Mouse (Mus musculus): ENCODE data around the gene Hmgcs1. TPM values are rescaled to one million over a fixed set of nuclear protein-coding genes. Genes with fewer than 3 reads are reported as not detected.
A peak's percentile ranks its signal among the peaks of the same experiment; 100 is the strongest.
"Not testable (repeated sequence)": the region's sequence is repeated elsewhere in the genome, so short reads cannot be mapped to it uniquely, and the experiment has no call there.

Hmgcs1 gene
- polyA plus RNA-seq, 1 experiment from 2014 or later: 455 TPM

DNA sequence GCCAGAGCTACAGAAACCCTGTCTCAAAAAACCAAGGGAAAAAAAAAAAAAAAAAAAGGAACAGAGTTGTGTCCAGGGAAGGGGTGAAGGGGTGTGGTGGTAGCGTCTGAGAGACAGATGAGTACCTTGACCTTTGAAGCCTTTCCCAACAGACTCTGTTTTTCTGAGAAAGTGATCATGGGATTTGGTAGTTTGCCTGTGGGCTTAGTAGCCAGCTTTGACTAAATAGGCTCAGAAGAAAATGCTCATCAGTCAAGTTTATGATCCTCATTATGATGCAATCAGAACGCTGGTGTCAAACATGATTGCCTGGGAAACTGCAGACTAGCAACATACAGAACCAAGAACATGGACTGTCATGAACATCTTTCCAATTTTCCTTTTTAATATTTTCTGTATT lies 10.5 kb upstream of the Hmgcs1 start:
- no peak overlapping the region for H3K9ac ChIP-seq (replicated peaks)
- no peak for ATAC-seq
- WGBS: 77% methylated on average over 2 of the region's 2 CpGs
- no peaks in the 10 kb centered on the region for H3K27me3 ChIP-seq
- no peak overlapping the region for H3K4me2 ChIP-seq (replicated peaks)
- H3K36me3 ChIP-seq: no peaks in the 10 kb centered on the region
- no peaks in the 10 kb centered on the region for H3K9me3 ChIP-seq
- H3K4me1 ChIP-seq (replicated peaks): no peaks in the 10 kb centered on the region
- H3K4me3 ChIP-seq (replicated peaks): no peak overlapping the region
- no peak overlapping the region for H3K27ac ChIP-seq

DNA sequence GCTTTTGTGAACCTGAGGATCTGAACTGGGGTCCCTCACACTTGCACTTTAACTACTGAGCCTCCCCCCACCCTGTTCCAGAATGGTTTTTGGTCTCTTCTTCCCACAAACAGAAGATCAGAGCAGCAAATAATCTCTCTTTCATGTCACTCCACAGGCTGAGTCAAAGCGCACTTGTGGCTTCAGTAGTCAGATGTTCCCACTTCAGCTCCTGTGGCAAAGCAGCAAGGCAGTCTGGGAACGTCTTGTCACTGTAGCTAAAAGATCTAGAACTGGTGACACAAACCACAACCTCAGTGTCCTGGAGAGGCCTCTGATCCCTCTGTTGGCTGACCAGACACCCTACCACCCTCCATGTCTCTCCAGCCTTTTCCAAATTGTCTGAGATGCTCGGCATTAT lies 9.0 kb upstream of the Hmgcs1 start:
- no peaks in the 10 kb centered on the region for H3K36me3 ChIP-seq
- no peak for ATAC-seq
- H3K9me3 ChIP-seq: no peaks in the 10 kb centered on the region
- WGBS: 75% methylated on average over 3 of the region's 3 CpGs
- H3K9ac ChIP-seq (replicated peaks): no peak overlapping the region
- H3K4me2 ChIP-seq (replicated peaks): no peak overlapping the region
- H3K4me1 ChIP-seq (replicated peaks): no peaks in the 10 kb centered on the region
- no peak overlapping the region for H3K27ac ChIP-seq
- H3K27me3 ChIP-seq: no peaks in the 10 kb centered on the region
- no peak overlapping the region for H3K4me3 ChIP-seq (replicated peaks)

DNA sequence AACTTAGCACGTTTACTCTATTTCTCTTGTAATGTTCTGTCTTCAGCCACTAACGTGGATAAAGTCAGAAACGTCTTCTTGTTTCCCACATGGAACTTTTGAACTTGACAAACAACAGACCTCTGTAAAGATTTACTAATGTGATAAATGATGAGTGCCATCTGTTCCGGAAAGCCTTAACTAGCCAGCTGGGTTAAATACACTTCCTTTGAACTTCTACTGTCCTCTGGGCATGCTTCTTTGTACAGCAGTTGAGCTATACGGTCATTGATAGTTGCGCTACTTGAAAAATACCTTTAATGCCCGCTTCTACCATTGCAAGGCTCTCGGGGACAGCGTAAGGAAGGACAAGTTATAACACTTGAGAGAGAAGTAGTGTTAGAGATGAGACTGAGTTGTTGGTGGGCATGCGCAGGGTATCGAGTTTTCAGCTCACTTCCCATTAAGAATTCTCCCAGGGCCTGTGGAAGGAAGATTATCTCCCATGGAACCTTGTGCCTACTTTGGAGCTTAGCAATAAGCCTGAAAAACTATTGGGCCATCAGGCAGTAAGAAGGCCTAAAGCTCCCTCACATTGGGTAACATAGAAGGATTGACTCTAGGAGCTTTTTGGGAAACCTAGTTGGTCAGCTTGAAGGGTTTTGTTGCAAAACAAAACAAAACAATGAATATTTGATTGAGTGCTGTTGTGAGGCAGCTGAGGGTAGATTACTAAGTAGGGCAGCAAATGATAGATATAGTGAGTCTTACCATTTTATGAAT lies 5.6 kb upstream of the Hmgcs1 start:
- Histone ChIP-seq H3K27ac (no peak overlapping the region), H3K9ac (replicated peaks) (no peak overlapping the region), H3K4me1 (replicated peaks) (peaks cover 9% of the 10 kb centered on the region), H3K9me3 (no peaks in the 10 kb centered on the region), H3K27me3 (no peaks in the 10 kb centered on the region), H3K4me2 (replicated peaks) (no peak overlapping the region), H3K36me3 (no peaks in the 10 kb centered on the region), H3K4me3 (replicated peaks) (no peak overlapping the region)
- no peak for ATAC-seq
- 90% methylated on average over 11 of the region's 11 CpGs for WGBS

DNA sequence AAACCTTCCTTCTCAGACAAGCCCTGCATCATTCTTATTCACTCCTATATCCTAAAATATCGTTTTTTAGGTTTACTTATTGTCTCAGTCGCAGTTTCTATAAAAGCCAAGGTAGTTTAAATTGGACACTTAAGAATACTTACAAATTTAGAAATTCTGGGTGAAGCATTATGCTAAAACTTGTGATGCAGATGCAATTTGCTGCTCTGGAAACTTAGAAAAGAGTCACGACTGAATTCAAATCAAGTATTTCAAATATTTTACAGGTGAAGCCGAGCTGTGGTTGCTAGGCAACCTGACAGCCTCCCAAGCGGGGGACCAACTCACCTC lies 505 bp upstream of the Hmgcs1 start:
- ATAC-seq: no peak
- WGBS: 6% methylated on average over 5 of the region's 5 CpGs
- H3K27ac ChIP-seq: peak overlapping the region; percentile 90
- no peaks in the 10 kb centered on the region for H3K27me3 ChIP-seq
- no peaks in the 10 kb centered on the region for H3K36me3 ChIP-seq
- peaks cover 45% of the 10 kb centered on the region for H3K4me1 ChIP-seq (replicated peaks)
- H3K9me3 ChIP-seq: no peaks in the 10 kb centered on the region
- H3K9ac ChIP-seq (replicated peaks): no peak overlapping the region
- H3K4me2 ChIP-seq (replicated peaks): peak overlapping the region; percentile 81
- peak overlapping the region; percentile 69 for H3K4me3 ChIP-seq (replicated peaks)

DNA sequence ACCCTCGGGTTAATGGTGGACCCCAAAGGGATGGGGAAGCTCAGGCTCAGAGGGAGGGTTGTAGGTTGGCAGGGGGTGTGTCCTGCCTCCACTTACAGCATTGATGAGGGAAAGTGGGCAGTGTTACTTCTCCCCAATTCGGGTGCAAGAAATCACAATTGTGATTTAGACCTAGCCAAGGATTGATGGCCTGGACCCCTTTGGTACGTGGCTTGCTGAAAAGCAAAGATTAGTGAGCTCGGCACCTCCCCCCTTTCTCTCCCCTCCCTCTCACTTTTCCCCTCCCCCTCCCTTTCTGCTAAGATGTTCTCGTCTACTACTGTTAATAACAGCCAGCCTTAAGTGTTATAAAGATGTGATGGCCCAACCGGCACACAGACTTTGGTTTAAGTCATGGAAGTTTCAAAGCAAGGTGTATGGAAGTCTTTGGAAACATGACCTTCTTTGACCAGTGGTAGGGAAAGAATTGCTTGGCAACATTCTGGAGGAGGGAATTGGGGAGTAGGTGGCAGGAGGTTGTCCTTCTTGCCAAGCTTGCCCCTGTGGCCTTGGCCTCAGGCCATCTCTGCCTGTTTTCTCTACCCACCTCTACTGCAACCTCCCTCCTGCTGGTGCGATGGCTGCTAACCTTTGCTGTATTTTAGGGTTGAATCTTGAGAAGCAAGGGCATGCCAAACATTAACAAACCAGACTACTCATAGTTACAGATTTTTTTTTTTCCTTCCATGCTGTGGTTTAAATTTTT lies 869 bp downstream of the Hmgcs1 start:
- Histone ChIP-seq H3K9me3 (no peaks in the 10 kb centered on the region), H3K4me2 (replicated peaks) (peak overlapping the region; percentile 81), H3K27me3 (no peaks in the 10 kb centered on the region), H3K36me3 (0 out of 2 replicates have a peak, but pooled peaks cover 4% of the 10 kb centered on the region), H3K4me3 (replicated peaks) (peak overlapping the region; percentile 69), H3K27ac (peak overlapping the region; percentile 99), H3K4me1 (replicated peaks) (peaks cover 56% of the 10 kb centered on the region), H3K9ac (replicated peaks) (peak overlapping the region; percentile 97)
- WGBS: 3% methylated on average over 7 of the region's 7 CpGs
- no peak for ATAC-seq

DNA sequence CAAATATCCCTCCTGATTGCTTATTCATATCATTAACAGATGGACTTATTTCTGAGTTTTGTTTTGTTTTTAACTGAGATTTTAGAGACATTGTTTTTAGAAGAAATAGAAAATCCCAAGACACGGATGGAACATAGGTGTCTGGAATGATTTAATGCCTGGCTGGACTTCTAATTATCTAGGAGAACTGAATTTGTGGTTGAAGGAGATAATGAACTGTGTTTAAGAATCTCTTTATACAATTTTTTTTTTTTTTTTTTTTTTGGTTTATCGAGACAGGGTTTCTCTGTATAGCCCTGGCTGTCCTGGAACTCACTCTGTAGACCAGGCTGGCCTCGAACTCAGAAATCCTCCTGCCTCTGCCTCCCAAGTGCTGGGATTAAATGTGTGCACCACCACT lies 1.8 kb downstream of the Hmgcs1 start:
- Histone ChIP-seq H3K9ac (replicated peaks) (peak overlapping the region; percentile 97), H3K4me3 (replicated peaks) (peak overlapping the region; percentile 69), H3K4me1 (replicated peaks) (peaks cover 65% of the 10 kb centered on the region), H3K4me2 (replicated peaks) (peak overlapping the region; percentile 81)
- 78% methylated on average over 3 of the region's 3 CpGs for WGBS
- H3K27ac ChIP-seq, ATAC-seq, H3K27me3 ChIP-seq, H3K9me3 ChIP-seq, H3K36me3 ChIP-seq: not testable (repeated sequence)

DNA sequence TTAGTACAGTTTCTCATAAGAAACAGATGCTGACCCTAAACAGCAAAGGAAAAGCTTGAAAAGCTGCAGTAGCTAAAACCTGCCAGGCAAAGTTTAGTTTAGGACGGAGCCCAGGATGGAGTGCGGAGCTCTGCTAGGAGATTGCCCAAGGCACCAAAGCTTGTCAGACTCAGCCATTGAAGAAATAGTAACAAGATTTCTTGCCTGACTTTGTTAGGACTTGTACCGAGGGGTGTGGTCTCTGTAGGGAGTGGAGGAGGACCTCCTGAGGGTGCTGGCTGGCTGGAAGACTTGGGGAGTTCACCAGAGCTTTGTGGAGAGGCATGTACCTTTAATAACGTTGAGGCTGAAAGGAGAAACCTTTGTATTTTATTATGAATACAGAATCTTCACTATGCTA lies 5.5 kb downstream of the Hmgcs1 start:
- peaks cover 66% of the 10 kb centered on the region for H3K4me1 ChIP-seq (replicated peaks)
- ATAC-seq: no peak
- 67% methylated on average over 4 of the region's 4 CpGs for WGBS

DNA sequence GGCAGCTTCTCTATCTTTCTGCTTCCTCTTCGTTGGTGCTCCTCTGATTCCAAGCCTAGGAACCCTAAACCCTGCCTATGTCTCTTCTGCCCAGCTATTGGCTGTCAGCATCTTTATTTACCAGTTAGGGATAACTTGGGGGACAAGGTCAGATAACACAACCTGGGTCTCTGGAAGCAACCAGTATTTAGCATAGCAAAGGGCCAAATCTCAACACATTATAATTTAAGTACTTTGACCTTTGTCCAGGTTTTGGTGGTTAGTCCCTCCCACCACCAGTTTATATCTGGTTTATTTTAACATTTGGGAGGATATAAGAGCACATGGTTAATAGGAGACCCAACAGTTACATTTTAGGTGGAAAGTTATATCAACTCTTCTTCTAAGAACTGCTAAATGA lies 6.3 kb downstream of the Hmgcs1 start:
- Histone ChIP-seq H3K27me3 (no peaks in the 10 kb centered on the region), H3K4me2 (replicated peaks) (no peak overlapping the region)

More for the DNA sequence above, 5.5 kb downstream of the Hmgcs1 start:
- Histone ChIP-seq H3K9me3 (no peaks in the 10 kb centered on the region), H3K27ac (no peak overlapping the region), H3K9ac (replicated peaks) (no peak overlapping the region), H3K4me2 (replicated peaks) (peak overlapping the region; percentile 41), H3K27me3 (no peaks in the 10 kb centered on the region), H3K4me3 (replicated peaks) (0 out of 2 replicates have a peak overlapping the region, but pooled peaks have one; percentile 11), H3K36me3 (peaks cover 24% of the 10 kb centered on the region)

DNA sequence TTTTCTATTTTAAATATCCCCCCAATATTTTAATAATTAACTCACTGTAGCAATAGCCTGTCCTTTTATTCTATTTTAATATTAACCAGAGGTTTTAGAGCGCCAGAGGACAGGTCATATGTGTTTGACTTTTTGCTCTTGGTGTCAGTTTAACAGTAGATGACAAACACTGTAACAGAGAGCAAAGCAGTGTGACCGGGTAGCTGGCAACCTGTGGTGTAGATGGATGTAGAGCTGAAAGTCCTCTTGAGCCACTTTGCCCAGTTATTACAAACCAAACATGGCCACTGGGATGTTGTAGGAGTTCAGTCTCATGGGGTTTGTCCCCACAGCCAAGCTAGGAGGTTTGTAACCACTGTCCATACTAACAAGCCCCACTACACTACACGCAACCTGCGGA lies 8.3 kb downstream of the Hmgcs1 start:
- H3K4me2 ChIP-seq (replicated peaks): no peak overlapping the region
- H3K4me1 ChIP-seq (replicated peaks): peaks cover 43% of the 10 kb centered on the region
- H3K27me3 ChIP-seq: no peaks in the 10 kb centered on the region
- no peak overlapping the region for H3K27ac ChIP-seq
- H3K4me3 ChIP-seq (replicated peaks): no peak overlapping the region
- ATAC-seq: no peak
- H3K9me3 ChIP-seq: no peaks in the 10 kb centered on the region
- H3K9ac ChIP-seq (replicated peaks): no peak overlapping the region
- WGBS: 92% methylated on average over 4 of the region's 4 CpGs
- H3K36me3 ChIP-seq: peaks cover 47% of the 10 kb centered on the region

More for the DNA sequence above, 6.3 kb downstream of the Hmgcs1 start:
- WGBS: 67% methylated on average over 1 of the region's 1 CpGs
- Histone ChIP-seq H3K27ac (no peak overlapping the region), H3K36me3 (peaks cover 31% of the 10 kb centered on the region), H3K4me1 (replicated peaks) (peaks cover 62% of the 10 kb centered on the region), H3K9ac (replicated peaks) (no peak overlapping the region), H3K4me3 (replicated peaks) (no peak overlapping the region), H3K9me3 (no peaks in the 10 kb centered on the region)
- ATAC-seq: no peak

DNA sequence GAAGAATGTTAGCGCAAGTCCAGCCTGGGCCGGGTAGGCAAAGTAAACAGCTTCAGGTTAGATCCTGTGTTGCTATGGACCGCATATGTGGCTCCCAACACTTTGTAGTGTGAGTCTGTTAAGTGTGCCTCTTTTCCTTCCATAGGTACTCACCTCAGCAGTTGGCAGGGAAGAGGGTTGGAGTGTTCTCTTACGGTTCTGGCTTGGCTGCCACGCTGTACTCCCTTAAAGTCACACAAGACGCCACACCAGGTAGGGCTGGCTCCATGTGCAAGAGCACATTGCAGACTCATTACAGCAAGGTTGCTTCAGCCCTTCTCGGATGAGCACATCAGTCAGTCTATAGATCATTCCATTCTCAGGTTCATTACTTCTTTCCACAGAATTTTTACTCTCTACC lies 14.1 kb downstream of the Hmgcs1 start:
- no peak overlapping the region for H3K27ac ChIP-seq
- no peak overlapping the region for H3K4me2 ChIP-seq (replicated peaks)
- no peak overlapping the region for H3K9ac ChIP-seq (replicated peaks)
- no peaks in the 10 kb centered on the region for H3K27me3 ChIP-seq
- peaks cover 83% of the 10 kb centered on the region for H3K36me3 ChIP-seq
- H3K4me3 ChIP-seq (replicated peaks): no peak overlapping the region
- 93% methylated on average over 7 of the region's 7 CpGs for WGBS
- ATAC-seq: no peak
- H3K4me1 ChIP-seq (replicated peaks): no peaks in the 10 kb centered on the region
- no peaks in the 10 kb centered on the region for H3K9me3 ChIP-seq

DNA sequence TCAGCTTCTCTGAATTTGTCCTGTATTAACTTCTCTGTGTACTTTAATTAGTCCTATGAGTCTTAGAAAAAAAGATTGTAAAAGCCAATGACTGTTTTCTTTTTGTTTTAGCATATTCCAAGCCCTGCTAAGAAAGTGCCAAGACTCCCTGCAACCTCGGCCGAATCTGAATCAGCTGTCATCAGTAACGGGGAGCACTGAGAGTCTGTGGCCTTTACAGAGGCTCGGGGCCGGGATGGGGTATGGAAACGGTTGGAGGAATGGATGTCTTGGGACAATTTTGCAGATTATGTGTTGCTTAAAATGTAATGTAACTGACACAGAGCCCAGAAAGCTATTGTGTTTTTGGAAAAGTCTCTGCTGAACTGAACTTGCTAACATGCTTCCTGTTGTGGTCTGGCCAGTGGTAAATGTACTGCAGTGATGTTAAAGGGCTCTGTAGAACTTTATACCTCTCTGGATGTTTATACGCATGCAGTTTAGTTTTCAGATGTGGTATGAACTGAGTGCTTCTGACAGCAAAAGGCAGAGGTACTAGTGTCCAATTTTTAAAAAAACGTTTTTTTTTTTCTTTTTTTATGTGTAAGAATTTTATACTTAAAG lies 16.2 kb downstream of the Hmgcs1 start:
- H3K4me3 ChIP-seq (replicated peaks); ATAC-seq; H3K9me3 ChIP-seq; H3K4me2 ChIP-seq (replicated peaks); H3K27me3 ChIP-seq; H3K4me1 ChIP-seq (replicated peaks); H3K27ac ChIP-seq; H3K9ac ChIP-seq (replicated peaks): not testable (repeated sequence)
- peaks cover 83% of the 10 kb centered on the region for H3K36me3 ChIP-seq
- WGBS: 84% methylated on average over 7 of the region's 8 CpGs

DNA sequence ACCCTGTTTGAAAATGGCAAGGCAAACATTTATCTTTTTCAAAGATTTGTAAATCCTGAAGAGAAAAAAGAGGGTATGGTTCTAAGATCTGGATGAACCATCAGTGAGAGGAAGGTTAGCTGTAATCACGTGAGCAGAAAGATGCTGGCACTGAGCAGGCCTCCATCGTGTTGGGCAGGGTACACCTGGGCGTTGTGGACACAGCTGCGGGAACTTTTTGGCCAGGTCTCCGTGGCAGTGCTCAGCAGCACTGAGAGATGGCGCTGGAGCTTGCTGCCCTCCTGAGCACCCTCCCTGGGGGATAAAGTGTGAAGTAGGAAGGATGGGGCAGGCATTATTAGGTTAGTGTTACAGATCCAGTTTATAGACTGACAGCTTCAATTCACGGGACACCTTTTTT lies 16.8 kb downstream of the Hmgcs1 start:
- Histone ChIP-seq H3K27ac (no peak overlapping the region), H3K27me3 (no peaks in the 10 kb centered on the region), H3K9me3 (no peaks in the 10 kb centered on the region), H3K9ac (replicated peaks) (no peak overlapping the region), H3K4me3 (replicated peaks) (no peak overlapping the region), H3K36me3 (peaks cover 78% of the 10 kb centered on the region), H3K4me2 (replicated peaks) (no peak overlapping the region), H3K4me1 (replicated peaks) (no peaks in the 10 kb centered on the region)
- no peak for ATAC-seq
- WGBS: 74% methylated on average over 7 of the region's 7 CpGs

Measured in midbrain, embryonic 13.5 days (tissue).